Comparison of ENCODE assay signal across 12 mouse cellular contexts in genomic region chr5:124016291-124016821, GRCm38 (mm10). TPM values are rescaled to one million over a fixed set of nuclear protein-coding genes. Genes with fewer than 3 reads are reported as not detected.
DNase-seq lines count a peak whose midpoint lies in the region; ATAC-seq and TF ChIP-seq lines count a peak whose summit lies in the region.
"Had no signal": no experiment of that assay in that cellular context is flagged by ENCODE, and none has a peak within 500 bp of the region (broad histone marks: within the 10 kb centered on the region; RNA-seq: fewer than 3 reads in every experiment).

No protein-coding gene starts in this region.

- DNase-seq in adrenal gland, adult 2 months: peak; percentile 45
- no peak for DNase-seq in adrenal gland, postnatal 25 days
- DNase-seq in hindbrain, embryonic 10.5 days (ENCODE audit: low spot score): no peak
- peak; percentile 78 for DNase-seq in lung, postnatal 0 days (ENCODE audit: low spot score)
- DNase-seq in lung, postnatal 14 days: no peak
- DNase-seq in spleen, postnatal 36 days (ENCODE audit: low spot score in 2 of 2): no peak
- DNase-seq: kidney, postnatal 36 days; lung, embryonic 14.5 days had no signal

- 91% methylated on average over 7 of the region's 7 CpGs for WGBS in hindbrain, embryonic 10.5 days
- WGBS in hindbrain, embryonic 16.5 days: 80% methylated on average over 7 of the region's 7 CpGs
- 64% methylated on average over 7 of the region's 7 CpGs for WGBS in lung, postnatal 0 days
- WGBS in stomach, embryonic 15.5 days: 69% methylated on average over 7 of the region's 7 CpGs

- no peak for TF ChIP-seq CTCF in lung, postnatal 0 days (IDR thresholded peaks at IDR 0.05)

- peak; percentile 51 for TF ChIP-seq EP300 in lung, postnatal 0 days (IDR thresholded peaks at IDR 0.05)

- H3K27ac ChIP-seq in hindbrain, embryonic 10.5 days: peak overlapping the region; percentile 59; the same call in 1 of the 2 replicates
- H3K27ac ChIP-seq in hindbrain, embryonic 16.5 days (ENCODE audit: low read depth, low read length): no peak overlapping the region
- H3K27ac ChIP-seq in lung, postnatal 0 days (ENCODE audit: low read length): peak overlapping the region; percentile 54
- peak overlapping the region; percentile 60; the same call in 1 of the 2 replicates for H3K27ac ChIP-seq in stomach, embryonic 15.5 days

- peaks cover 16% of the 10 kb centered on the region for H3K36me3 ChIP-seq in hindbrain, embryonic 10.5 days
- H3K36me3 ChIP-seq in hindbrain, embryonic 16.5 days (ENCODE audit: control insufficient read depth, insufficient read depth, low read length): no peaks in the 10 kb centered on the region
- H3K36me3 ChIP-seq in lung, postnatal 0 days (ENCODE audit: insufficient read depth, low read length): no peaks in the 10 kb centered on the region
- no peaks in the 10 kb centered on the region for H3K36me3 ChIP-seq in stomach, embryonic 15.5 days

- H3K4me3 ChIP-seq in hindbrain, embryonic 10.5 days: no peak overlapping the region
- H3K4me3 ChIP-seq in hindbrain, embryonic 16.5 days (ENCODE audit: low read length): no peak overlapping the region
- H3K4me3 ChIP-seq in lung, postnatal 0 days (ENCODE audit: low read depth, low read length): no peak overlapping the region
- H3K4me3 ChIP-seq in stomach, embryonic 15.5 days (replicated peaks): no peak overlapping the region

- no peaks in the 10 kb centered on the region for H3K27me3 ChIP-seq in hindbrain, embryonic 10.5 days (ENCODE audit: insufficient read depth, poor library complexity, severe bottlenecking)
- H3K27me3 ChIP-seq in hindbrain, embryonic 16.5 days (replicated peaks; ENCODE audit: control insufficient read depth, insufficient read depth, low read length): no peaks in the 10 kb centered on the region
- no peaks in the 10 kb centered on the region for H3K27me3 ChIP-seq in lung, postnatal 0 days (replicated peaks; ENCODE audit: insufficient read depth, low read length)
- H3K27me3 ChIP-seq in stomach, embryonic 15.5 days (replicated peaks): no peaks in the 10 kb centered on the region

- no peak for ATAC-seq in hindbrain, embryonic 16.5 days
- peak; percentile 63 for ATAC-seq in lung, postnatal 0 days
- ATAC-seq in stomach, embryonic 15.5 days (ENCODE audit: insufficient read depth, low FRiP score, low read depth): peak; percentile 29; the same call in 1 of the 2 replicates
- ATAC-seq: activated CD4-positive, CD25-positive, alpha-beta regulatory T cell, adult 4 months had no signal

- no peaks in the 10 kb centered on the region for H3K9me3 ChIP-seq in hindbrain, embryonic 10.5 days
- no peaks in the 10 kb centered on the region for H3K9me3 ChIP-seq in hindbrain, embryonic 16.5 days (ENCODE audit: control insufficient read depth, low read length)
- no peaks in the 10 kb centered on the region for H3K9me3 ChIP-seq in lung, postnatal 0 days (ENCODE audit: low read length)
- no peaks in the 10 kb centered on the region for H3K9me3 ChIP-seq in stomach, embryonic 15.5 days
- H3K9me3 ChIP-seq: G1E had no signal

- H3K4me1 ChIP-seq in hindbrain, embryonic 10.5 days (replicated peaks): peaks cover 92% of the 10 kb centered on the region
- H3K4me1 ChIP-seq in hindbrain, embryonic 16.5 days (ENCODE audit: control insufficient read depth, insufficient read depth, low read depth, low read length): peaks cover 68% of the 10 kb centered on the region
- peaks cover 56% of the 10 kb centered on the region; the same call in 1 of the 2 replicates for H3K4me1 ChIP-seq in lung, postnatal 0 days (ENCODE audit: insufficient read depth, low read depth, low read length)
- H3K4me1 ChIP-seq in stomach, embryonic 15.5 days: peaks cover 78% of the 10 kb centered on the region

- no peak overlapping the region for H3K4me2 ChIP-seq in hindbrain, embryonic 16.5 days (ENCODE audit: low read length)
- H3K4me2 ChIP-seq in lung, postnatal 0 days (replicated peaks; ENCODE audit: low read depth, low read length): no peak overlapping the region
- H3K4me2 ChIP-seq in stomach, embryonic 15.5 days: no peak overlapping the region
- H3K4me2 ChIP-seq: lung, embryonic 14.5 days had no signal

- no peak overlapping the region for H3K9ac ChIP-seq in hindbrain, embryonic 16.5 days (ENCODE audit: low read depth, low read length)
- H3K9ac ChIP-seq in lung, postnatal 0 days (replicated peaks; ENCODE audit: low read depth): no peak overlapping the region
- no peak overlapping the region for H3K9ac ChIP-seq in stomach, embryonic 15.5 days
- H3K9ac ChIP-seq: lung, embryonic 14.5 days had no signal

RNA-seq across cellular contexts. Expression of gene Vps37b, which starts 15.7 kb away (rescaled TPM):
- total RNA-seq in adrenal gland, adult 2 months (2021): 100 to 1,000 TPM in 1 of 2 experiments, 10 to 100 TPM in 1; 65.8 to 146 TPM
- 198 and 208 TPM in 2 replicates for polyA plus RNA-seq in adrenal gland, adult 2 months (2012; rRNA removed)
- total RNA-seq in adrenal gland, postnatal 25 days (2021): 75.2 and 101 TPM in 2 replicates
- polyA plus RNA-seq in hindbrain, embryonic 10.5 days (2016; fragmentation: Nextera tagmentation; extraction: Ambion mirVana): 57.5 and 71.8 TPM in 2 replicates
- polyA plus RNA-seq in hindbrain, embryonic 16.5 days (2015; fragmentation: Nextera tagmentation; extraction: Ambion mirVana): 70.9 and 81.1 TPM in 2 replicates
- polyA plus RNA-seq in lung, postnatal 0 days (2015; fragmentation: Nextera tagmentation; extraction: Ambion mirVana): 28.5 and 31.0 TPM in 2 replicates
- polyA plus RNA-seq in stomach, embryonic 15.5 days (2015; fragmentation: Nextera tagmentation; extraction: Ambion mirVana): 36.2 and 37.1 TPM in 2 replicates

RNA-seq across cellular contexts. Expression of gene Hip1r, which starts 42.9 kb away (rescaled TPM):
- total RNA-seq in adrenal gland, adult 2 months (2021): 10 to 100 TPM; 16.4 to 19.3 TPM
- 6.5 and 10.4 TPM in 2 replicates for polyA plus RNA-seq in adrenal gland, adult 2 months (2012; rRNA removed)
- total RNA-seq in adrenal gland, postnatal 25 days (2021): 17.9 and 18.3 TPM in 2 replicates
- 12.2 and 12.5 TPM in 2 replicates for polyA plus RNA-seq in hindbrain, embryonic 10.5 days (2016; fragmentation: Nextera tagmentation; extraction: Ambion mirVana)
- 34.3 and 35.3 TPM in 2 replicates for polyA plus RNA-seq in hindbrain, embryonic 16.5 days (2015; fragmentation: Nextera tagmentation; extraction: Ambion mirVana)
- polyA plus RNA-seq in lung, postnatal 0 days (2015; fragmentation: Nextera tagmentation; extraction: Ambion mirVana): 20.0 and 22.7 TPM in 2 replicates
- polyA plus RNA-seq in stomach, embryonic 15.5 days (2015; fragmentation: Nextera tagmentation; extraction: Ambion mirVana): 24.0 and 27.0 TPM in 2 replicates

Comparison
In these comparisons a context has a peak if more than half of its experiments do, and no peak if none do; other contexts are left out.
1. DNase-seq: peak in adrenal gland, adult 2 months (single experiment) and lung, postnatal 0 days (single experiment); none in adrenal gland, postnatal 25 days (single experiment), hindbrain, embryonic 10.5 days (single experiment), lung, postnatal 14 days (single experiment) and spleen, postnatal 36 days (0 of 2).